Mouse (Mus musculus) adipocyte (in vitro differentiated cells): ENCODE measurements around the gene Chd1.
A peak's percentile ranks its signal among the peaks of the same experiment; 100 is the strongest.

ENCODE experiments used
- DNase-seq: peaks from one replicate; pipeline ENCODE4 v3.0.0-alpha.2; 2016; ENCODE audit warnings: low spot score

Chd1 gene

GRCm38 (mm10) chr17:15704475-15705300 lies at the start of gene Chd1:
TSS of gene Chd1 (plus strand) at chr17:15704967.
- peak; percentile 92 for DNase-seq

- no peak for DNase-seq
These were observed 47.7 kb upstream of the Chd1 start for GRCm38 (mm10) chr17:15656881-15657607.

GRCm38 (mm10) chr17:15672870-15673269 lies 31.9 kb upstream of the Chd1 start:
- DNase-seq = no peak

- no peak for DNase-seq
These were observed 26.7 kb upstream of the Chd1 start for GRCm38 (mm10) chr17:15677970-15678645.

GRCm38 (mm10) chr17:15679966-15680630 lies 24.7 kb upstream of the Chd1 start:
- DNase-seq = no peak

- no peak for DNase-seq
These were observed 24.1 kb upstream of the Chd1 start for GRCm38 (mm10) chr17:15680661-15681060.

- DNase-seq = no peak
These were observed 18.4 kb upstream of the Chd1 start for GRCm38 (mm10) chr17:15686396-15686795.

- DNase-seq = no peak
These were observed 14.5 kb upstream of the Chd1 start for GRCm38 (mm10) chr17:15690304-15690703.

- no peak for DNase-seq
These were observed 9.2 kb upstream of the Chd1 start for GRCm38 (mm10) chr17:15695566-15695965.

- no peak for DNase-seq
These were observed 5.8 kb upstream of the Chd1 start for GRCm38 (mm10) chr17:15698956-15699355.

GRCm38 (mm10) chr17:15701505-15701904 lies 3.3 kb upstream of the Chd1 start:
- DNase-seq = peak; percentile 70

GRCm38 (mm10) chr17:15704158-15704474 lies 651 bp upstream of the Chd1 start:
- DNase-seq = no peak

- DNase-seq = peak; percentile 56
These were observed 827 bp downstream of the Chd1 start for GRCm38 (mm10) chr17:15705303-15706284.

- DNase-seq = no peak
These were observed 9.7 kb downstream of the Chd1 start for GRCm38 (mm10) chr17:15714507-15714906.

- peak; percentile 41 for DNase-seq
These were observed 10.5 kb downstream of the Chd1 start for GRCm38 (mm10) chr17:15715013-15715902.

GRCm38 (mm10) chr17:15715940-15716339 lies 11.2 kb downstream of the Chd1 start:
- no peak for DNase-seq

- no peak for DNase-seq
These were observed 16.1 kb downstream of the Chd1 start for GRCm38 (mm10) chr17:15720841-15721240.

- no peak for DNase-seq
These were observed 18.5 kb downstream of the Chd1 start for GRCm38 (mm10) chr17:15723291-15723690.

GRCm38 (mm10) chr17:15723866-15724475 lies 19.2 kb downstream of the Chd1 start:
- peak; percentile 78 for DNase-seq

GRCm38 (mm10) chr17:15731706-15732105 lies 26.9 kb downstream of the Chd1 start:
- DNase-seq = no peak
